Mouse (Mus musculus) monocyte, adult 5-6 weeks (primary cell): ENCODE data around the gene Dbndd2. TPM values are rescaled to one million over a fixed set of nuclear protein-coding genes. Genes with fewer than 3 reads are reported as not detected.

Source experiments
- ATAC-seq: fragments of 153-309, 156-312 bp; replicated peaks from 2 replicates; pipeline ENCODE4 v1.8.0; 2017; ENCODE audit warnings: mild to moderate bottlenecking; ENCODE audit not compliant: low TSS enrichment, insufficient number of reproducible peaks, severe bottlenecking, poor library complexity, low FRiP score
- total RNA-seq: library from RNA; stranded (forward); fragments of 200-1000, 200-491, 200-594 nt; gene quantifications from 3 replicates; pipeline ENCODE4 v1.2.3, GENCODE M21; 2017

Dbndd2 gene
- total RNA-seq, 1 experiment from 2014 or later, result 7.4 TPM

DNA sequence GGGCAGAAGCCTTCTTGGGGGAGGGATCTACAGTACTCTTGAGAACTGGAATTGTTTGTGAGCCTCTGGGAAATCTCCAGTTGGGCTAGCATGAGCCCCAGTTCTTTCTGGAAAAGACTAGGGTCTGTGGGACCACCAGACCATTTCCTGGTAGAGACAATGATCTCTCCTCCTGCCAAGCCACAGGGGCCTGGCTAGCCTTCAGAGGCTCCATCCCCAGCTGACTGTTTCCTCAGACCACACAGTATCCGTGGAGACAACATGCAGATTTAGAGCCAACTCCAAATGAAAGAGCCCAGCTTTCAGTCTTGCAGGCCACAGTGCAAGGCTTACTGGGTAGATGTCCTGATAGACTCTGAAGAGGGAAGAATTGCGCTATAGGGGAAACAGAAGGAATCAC, 8.2 kb downstream of the Dbndd2 start:
- no peak for ATAC-seq

GRCm38 (mm10) chr2:164496331-164496730, 10.4 kb downstream of the Dbndd2 start:
- no peak for ATAC-seq

DNA sequence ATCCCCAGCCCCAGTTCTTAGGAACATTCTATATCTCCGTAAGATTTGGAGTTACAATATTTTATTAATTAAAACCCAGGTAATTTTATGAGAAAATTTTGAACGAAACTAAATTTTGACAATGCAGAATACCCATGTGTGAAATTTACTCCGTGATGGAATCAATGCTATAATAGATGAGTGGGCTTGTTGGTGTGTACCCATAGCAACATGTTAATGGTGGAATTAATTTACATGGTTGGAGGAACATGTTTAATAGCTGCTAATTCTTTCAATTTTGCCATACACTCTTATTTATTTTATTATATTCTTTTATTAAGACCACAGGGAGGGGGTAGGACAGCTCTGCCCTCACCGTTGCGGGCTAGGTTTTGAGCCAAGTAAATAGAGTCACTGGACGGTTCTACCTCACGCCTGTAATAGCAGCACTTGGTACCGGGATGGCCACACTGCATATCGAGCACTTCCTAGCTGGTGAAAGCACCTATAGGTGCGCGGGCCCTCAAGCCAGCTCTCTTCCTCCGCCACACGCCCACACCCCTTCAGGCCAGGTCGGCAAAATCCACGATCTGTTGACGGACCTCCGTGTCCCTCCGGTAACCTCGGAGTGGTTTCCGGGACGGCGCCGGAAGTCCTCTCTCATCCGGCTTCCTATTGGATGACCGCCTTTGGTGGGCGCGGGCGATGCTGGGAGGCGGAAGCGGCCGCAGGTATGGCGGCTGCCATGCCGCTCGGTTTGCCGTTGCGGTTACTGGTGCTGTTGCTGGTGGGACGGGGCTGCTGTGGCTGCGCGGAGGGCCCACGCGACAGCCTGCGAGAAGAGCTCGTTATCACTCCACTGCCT, 11.2 kb downstream of the Dbndd2 start, which contains the start of gene Pigt:
Pigt (plus strand) TSS at position 674 of the 844 bp plus-strand sequence.
- peak; percentile 98 for ATAC-seq

- no peak for ATAC-seq
These were observed 11.9 kb downstream of the Dbndd2 start for GRCm38 (mm10) chr2:164497691-164498268.

DNA sequence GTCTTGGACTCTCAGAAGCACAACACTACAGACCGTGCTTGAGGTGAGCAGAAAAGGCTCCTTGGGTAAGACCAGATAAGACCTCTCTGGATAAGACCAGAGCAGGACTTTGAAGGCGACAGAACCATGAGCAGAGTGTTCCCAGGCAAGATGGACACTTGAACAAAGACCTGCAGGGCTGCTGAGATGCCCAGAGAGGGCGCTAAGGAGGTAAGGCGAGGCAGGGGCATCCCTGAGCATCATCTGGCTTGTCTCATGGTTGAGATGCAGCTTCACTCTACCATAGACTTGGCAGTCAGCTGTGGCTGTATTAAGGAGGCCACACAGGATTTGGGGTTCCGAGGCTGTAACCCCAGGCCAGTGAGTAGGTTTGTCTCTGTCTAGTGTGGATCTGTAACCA, 13.4 kb downstream of the Dbndd2 start:
- ATAC-seq, result no peak

DNA sequence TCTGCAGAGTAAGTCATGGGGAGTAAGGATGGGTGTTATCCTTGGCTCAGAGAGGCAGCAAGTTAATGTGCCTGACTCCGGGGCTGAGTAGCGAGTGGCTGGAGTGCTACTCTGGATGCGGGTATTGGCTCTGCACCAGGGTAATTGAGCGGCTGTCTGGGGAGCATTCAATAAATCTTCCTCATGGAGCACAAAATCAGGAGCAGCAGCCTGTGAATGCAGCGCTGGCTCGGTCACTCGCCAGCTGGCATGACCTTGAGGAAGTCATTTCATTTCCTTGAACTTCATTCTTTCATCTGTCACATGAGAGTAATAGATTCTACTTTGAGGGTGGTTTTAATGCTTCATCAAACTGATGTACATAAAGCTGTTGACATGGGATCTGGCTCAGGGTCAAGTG, 14.6 kb downstream of the Dbndd2 start:
- ATAC-seq, result no peak

DNA sequence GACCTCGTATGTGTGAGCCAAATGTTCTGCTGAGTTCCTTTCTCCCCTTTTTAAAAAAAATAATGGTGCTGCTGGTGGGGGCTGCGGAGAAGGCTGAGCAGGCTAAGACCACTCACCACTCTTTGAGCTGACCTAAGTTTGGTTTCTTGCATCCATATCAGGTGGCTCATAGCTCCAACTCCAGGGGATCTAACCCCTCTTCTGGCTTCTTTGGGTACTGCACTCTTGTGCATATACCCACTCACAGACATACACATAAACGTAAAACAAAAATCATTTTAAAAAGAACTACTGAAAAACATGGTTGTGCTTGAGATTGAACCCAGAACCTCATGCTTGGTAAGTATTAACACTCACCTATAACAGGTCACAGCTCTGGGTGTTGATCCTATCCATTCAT, 19.0 kb downstream of the Dbndd2 start:
- no peak for ATAC-seq

- ATAC-seq, result no peak
These were observed 19.9 kb downstream of the Dbndd2 start for GRCm38 (mm10) chr2:164505619-164506347.

DNA sequence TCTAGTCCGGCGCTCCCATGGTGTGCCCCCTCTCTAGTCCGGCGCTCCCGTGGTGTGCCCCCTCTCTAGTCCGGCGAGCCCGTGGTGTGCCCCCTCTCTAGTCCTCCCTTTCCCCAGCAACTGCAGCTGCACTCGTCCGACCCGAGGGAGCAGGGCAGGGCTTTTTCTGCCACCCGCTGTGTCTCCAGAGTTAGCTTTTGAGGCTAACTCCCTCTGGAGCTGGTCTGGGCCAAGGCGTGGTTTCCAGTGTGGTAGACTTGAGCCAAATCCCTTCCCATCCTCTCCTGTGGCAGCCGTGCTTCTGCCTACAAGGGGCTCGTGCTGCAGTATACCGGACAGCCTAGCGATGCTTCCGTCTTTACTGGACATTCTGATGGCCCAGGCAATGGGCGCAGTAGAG, 21.9 kb downstream of the Dbndd2 start:
- ATAC-seq, result no peak

DNA sequence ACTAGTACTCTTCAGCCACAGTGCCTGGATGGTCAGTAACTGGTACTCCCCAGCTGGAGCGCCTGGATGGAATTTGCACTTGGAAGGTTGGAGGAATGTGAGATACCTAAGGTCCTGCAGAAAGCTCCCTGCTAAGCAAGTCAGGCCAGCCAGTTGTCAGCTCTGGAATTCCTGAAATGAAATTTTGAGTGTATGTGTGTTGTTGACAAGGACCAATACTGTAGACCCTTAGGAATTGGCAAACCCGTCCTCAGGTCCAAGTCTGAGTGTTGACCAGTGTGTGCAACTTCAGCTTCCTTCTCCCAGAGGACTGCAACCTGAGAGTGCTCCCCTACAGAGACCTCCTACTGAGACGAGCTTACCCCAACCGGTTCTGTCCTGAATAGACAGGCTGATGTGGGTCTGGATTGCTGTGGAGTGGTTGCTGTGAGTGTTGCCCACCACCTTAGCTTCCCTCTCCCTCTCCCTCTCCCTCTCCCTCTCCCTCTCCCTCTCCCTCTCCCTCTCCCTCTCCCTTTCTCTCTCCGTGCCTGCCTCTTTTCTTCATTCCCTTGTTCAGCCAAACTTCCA, 24.8 kb downstream of the Dbndd2 start:
- ATAC-seq, result no peak

DNA sequence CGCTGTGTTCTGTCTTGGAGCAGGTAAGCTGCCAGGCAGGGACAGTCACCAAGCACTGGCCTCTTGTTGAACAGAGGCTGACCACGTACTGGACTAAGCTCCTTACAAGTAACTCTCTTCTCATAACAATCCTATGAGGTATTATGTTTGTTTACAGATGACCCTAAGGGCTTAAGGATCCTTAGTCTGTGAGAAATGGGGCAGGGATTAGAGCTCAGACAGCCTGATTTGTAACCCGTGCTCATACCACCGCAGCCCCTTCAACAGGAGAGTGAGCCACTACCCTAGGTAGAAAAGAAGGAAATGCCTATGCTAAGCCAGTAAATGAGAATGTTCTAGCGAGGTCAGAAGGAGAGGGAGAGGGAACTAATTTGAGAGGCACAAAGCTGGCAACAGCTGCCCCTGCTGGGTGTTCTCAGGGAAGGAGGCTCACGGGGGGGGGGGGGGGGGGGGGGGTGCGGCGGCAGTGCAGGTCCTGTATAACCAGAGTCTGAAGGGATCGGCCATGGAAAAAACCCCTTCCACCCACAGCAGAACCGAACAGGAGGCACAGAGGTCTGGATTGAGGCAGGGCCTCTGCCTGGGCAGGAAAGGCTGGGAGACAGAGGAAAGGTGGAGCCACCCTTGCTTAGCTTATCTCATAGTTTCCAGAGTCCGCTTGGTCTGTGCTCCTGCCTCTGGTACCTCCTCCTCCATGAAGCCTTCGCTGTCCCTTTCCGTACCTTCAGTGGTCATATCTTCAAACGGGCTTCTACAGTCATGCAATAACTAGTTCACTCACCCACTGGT, 26.4 kb downstream of the Dbndd2 start:
- no peak for ATAC-seq

DNA sequence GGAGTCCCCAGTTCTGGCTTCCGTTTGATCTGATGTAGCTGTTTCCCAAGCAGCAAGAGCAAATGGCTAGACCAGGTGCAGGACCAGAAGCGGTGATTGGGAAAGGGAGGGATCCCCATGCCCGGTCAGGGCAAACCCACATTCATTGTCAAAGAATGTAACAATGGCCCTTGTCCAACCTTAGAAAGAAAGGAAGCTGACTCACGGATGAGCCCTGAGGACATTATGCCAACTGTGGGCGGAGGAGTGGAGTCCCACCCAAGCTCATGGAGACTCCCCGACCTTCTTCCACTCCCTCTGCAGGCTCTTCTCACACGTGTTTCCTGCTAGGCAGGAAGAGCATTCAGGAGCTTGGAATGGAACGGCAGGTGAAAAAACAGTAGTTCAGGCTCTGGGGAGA, 27.5 kb downstream of the Dbndd2 start:
- no peak for ATAC-seq

DNA sequence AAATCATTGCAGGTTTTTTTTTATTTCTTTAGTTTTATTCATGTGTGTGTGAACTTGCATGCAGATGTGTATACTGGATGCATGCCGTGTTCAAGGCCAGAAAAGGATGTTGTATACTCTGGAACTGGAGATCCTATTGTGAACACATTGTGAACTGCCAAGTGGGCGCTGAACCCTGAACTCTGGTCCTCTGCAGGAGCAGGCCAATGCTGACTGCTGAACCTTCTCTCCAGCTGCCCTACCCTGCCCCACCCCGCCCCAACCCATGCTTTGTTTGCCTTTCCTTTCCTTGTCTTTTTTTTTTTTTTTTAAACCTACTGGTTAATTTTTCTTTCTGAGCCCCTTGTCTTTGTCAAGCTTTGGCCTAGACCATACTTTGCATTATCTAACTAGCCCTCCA, 29.0 kb downstream of the Dbndd2 start:
- ATAC-seq, result no peak

- no peak for ATAC-seq
These were observed 30.0 kb downstream of the Dbndd2 start for GRCm38 (mm10) chr2:164515897-164516296.

- no peak for ATAC-seq
These were observed 30.7 kb downstream of the Dbndd2 start for GRCm38 (mm10) chr2:164516592-164516991.

DNA sequence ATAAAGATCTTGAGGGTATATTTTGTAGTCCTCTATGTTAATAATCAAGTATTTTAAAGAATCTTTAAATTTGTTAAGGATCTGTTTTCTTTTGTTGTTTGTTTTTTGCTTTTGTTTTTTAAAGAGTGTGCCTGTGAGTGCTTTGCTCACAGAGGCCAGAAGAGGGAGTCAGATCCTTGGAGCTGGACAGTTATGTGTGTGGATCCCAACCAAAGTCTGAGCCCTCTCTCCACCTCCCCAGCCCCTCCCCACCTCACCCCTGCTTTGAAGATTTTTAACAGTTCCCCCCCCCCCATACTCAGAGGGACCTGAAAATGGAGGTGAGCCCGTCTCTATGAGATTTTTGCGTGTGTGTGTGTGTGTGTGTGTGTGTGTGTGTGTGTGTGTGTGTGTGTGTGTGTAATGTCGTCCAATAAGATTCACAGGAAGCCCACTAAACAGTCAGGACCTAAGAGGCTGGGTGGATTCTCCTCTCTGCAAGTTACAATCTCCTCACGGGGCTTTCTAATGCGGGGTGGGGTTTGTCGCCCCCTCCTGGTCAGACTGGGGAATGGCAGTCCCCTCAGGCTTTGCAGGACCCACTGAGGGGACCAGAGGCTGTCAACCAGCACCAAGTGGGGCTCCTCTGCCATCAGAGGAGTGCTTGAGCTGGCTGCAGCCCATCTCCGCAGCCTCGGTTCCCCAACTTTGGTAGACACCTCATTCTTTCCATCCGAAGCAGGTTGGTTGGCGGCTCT, 31.7 kb downstream of the Dbndd2 start:
- peak; percentile 58; the same call in 1 of the 2 replicates for ATAC-seq

DNA sequence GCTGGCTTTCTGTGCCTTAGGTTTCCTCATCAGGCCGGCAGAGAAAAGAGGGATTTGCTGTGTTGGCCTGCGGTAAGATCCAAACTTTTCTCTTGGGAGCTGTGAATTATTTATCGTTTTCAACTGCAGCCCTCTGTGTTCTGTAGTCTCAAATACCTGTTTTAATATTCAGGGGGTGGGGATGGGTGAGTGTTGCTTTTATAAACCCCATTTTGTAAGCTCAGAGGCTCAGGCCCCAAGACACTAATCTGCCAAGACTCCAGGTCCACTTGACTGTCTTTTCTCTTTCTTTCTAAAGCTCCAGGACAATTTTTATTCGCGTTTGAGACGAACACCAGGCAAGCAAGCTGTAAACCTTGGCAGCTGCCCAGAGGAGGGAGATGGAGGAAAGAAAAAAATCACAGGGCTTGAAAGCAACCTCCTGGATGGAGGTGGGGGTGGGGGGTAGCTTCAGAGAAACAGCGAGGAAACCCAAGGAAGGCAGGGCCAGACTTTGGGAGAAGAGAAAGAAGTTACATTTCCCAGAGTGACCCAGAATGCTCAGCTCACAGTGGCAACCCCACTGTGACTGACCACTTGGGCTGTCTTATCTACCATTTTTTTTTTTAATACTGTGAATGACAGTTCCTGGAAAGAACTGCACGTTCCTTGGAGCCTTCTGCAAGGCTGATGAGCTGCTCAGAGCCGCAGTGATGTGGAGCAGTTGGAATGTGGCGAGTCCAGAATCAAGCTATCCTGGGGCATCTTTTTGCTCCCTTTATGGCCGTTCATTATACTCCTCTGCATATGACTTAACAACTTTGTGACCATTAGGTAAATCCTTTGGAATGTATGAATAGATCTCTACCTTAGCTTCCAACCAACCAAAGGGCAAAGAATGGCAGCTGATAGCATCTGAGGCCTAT, 32.6 kb downstream of the Dbndd2 start:
- no peak for ATAC-seq
